Mouse (Mus musculus) megakaryocyte-erythroid progenitor cell, adult 5-6 weeks (primary cell): ENCODE measurements around the gene Prcp. TPM values are rescaled to one million over a fixed set of nuclear protein-coding genes. Genes with fewer than 3 reads are reported as not detected.
"Not testable (repeated sequence)": the region's sequence is repeated elsewhere in the genome, so short reads cannot be mapped to it uniquely, and the experiment has no call there.

ENCODE experiments used
- ATAC-seq: replicated peaks from 2 replicates; pipeline ENCODE4 v1.8.0; 2016; ENCODE audit warnings: mild to moderate bottlenecking, inconsistent platforms; ENCODE audit not compliant: severe bottlenecking, poor library complexity, low FRiP score, low TSS enrichment
- total RNA-seq, 2 experiments: library from RNA; stranded (forward) in 1 of 2; stranded (reverse) in 1 of 2; fragments of 200-1000, 215-1000 nt in 1 of 2; fragments of >200 nt in 1 of 2; fragmentation: Nextera tagmentation in 1 of 2; gene quantifications; 2 replicates each; pipeline ENCODE4 v1.2.3; 2014 to 2017

The Prcp gene
- total RNA-seq, 2 experiments from 2014 or later: 50.3 to 85.8 TPM

DNA sequence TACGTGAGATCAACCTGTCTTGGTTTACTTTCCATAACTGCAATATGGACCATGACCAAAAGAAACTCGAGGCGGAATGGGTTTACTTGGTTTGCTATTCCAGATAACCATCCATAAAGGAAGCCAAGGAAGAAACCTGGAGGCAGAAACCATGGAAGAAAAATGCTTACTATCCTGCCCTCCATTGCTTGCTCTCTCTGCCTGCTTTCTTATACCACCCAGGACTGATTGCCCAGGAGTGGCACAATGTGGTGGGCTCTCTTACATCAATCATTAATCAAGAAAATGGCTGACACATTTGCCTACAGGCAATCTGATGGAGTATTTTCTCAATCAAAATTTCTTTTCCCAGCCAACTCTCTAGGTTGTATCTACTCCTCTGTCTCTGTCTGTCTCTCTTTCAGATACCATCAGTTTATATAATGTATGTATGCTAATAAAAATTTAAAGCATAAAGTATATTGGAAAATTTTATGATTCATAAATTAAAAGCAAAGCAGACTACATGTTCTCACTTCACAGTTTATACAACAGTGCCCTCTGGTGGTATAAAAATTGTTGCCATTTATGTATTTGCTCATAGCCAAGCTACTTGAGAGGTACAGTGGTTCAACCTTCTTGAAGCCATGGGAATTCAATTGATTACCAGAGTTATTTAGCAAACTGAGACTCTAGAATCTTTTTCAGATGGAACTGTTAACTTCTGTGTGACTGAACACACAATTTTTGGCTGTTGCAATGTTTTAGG, 90.7 kb downstream of the Prcp start:
- ATAC-seq: peak; percentile 82

DNA sequence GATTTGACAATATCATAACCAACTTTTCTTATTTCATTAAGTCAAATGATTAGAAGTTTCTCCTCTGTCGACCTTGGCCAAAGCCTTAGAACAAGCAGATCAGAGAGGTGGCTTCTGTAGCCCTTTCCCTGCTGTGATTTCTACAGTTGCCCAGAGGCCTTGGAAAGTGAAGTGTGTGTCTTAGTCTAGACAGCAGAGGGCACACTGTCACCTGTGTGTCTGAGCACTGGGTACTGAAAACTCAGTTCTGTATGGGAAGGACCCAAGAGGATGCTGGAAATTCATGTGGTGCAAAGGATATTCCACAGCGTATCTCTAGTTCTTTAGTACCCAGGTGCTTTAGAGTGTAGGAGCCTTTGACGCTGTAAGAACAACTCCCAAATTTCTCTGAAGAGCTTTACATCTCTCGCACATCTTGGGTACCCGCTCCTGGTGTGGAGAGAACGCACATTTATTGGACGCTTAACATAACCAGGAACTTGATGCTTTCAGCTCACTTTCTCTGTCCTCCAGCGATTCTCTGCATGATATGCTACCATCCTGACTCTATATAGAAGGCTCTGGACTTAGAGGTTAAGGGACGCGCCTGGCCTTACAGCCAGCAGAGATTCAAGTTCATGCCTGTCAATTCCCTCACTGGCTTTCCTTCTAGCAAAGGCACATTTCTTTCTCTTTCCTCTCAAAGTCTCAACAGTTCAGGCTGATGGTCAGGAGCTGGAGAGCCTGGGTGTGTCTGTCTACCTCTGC, 93.3 kb downstream of the Prcp start:
- no peak for ATAC-seq

GRCm38 (mm10) chr7:92977429-92977828, 103.2 kb downstream of the Prcp start:
- ATAC-seq: no peak

DNA sequence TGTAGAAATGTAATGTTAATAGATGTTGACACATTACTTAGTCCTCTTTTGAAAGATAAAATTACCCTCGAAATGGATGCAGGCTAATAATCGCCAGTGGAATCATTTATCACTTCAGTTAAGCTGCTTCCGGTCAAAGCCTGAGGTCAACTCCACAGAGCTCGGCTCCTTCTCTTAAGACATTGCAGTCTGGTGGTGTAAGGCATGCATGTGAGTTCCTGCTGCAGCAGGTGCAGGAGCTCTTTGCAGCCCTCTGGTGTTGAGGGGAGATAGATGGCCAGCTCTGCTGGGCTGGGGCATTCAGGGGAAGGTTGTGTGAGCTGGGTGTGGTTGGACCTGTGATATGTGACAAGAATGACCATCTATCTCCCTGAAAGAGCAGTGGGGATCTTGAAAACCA, 104.0 kb downstream of the Prcp start:
- ATAC-seq: peak; percentile 63

DNA sequence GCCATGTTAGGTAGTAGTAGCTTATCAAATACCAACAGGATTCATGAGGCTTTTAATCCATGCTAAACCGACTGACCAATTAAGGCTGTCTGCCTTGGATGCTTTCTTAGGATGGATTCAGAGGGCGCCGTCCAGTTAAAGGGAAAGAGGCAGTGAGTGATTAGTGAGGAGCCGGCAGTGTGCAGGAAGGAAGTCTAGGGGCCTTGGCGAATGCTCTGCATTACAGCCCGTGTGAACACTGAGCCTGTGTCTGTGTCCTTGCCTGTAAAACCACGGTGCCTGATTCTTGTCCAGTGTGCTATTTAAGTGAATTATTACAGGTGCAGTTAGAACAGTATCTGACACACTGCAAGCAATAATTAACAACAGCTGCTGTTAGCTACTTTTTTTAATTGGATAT, 104.5 kb downstream of the Prcp start:
- not testable (repeated sequence) for ATAC-seq

DNA sequence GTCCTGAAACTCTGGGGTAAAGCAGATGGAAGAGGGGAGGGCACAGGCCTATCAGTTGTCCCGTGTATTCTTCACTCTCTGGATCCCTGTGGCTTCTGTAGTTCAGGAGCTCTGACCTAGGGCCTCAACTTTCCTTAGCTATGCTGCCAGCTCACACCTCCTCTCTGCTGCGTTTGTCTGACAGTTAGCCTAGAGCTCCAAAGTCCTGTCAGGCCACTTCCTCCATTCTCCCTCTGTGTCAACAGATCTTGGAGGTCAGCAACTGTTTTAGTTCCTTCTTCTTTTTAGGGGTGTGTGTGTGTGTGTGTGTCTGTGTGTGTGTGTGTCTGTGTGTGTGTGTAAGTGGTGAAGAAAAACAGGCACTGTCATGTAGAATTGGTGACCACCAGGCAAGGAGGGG, 106.5 kb downstream of the Prcp start:
- ATAC-seq: no peak

DNA sequence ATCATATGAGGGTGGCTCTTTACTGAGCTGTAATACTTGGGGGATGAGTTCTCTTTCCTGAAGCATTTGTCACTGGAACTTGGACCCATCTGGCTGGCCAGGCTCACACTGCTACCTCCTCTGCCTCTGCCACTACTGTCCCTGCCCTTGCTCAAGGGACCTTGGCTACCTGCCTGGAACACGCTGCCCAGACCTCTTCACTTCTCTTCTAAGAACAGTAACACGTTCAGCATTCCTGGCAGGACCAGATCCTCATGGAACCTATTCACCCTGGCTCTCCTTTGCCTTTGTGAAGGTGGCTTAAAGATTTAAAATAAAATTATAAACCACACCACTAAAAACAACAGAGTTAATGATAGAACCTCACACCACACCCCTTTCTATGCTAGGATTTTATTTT, 107.6 kb downstream of the Prcp start:
- no peak for ATAC-seq

Other genes with a start within 250 kb of the Prcp start
- 1.9 and 3.6 TPM in 2 replicates for gene Ankrd42, start 237.3 kb upstream of the Prcp start, total RNA-seq (2014; fragmentation: Nextera tagmentation)
- 0.85 and 1.9 TPM in 2 replicates for gene Ankrd42, start 237.3 kb upstream of the Prcp start, total RNA-seq (2017)
- 57.2 and 68.1 TPM in 2 replicates for gene Pcf11, start 204.5 kb upstream of the Prcp start, total RNA-seq (2014; fragmentation: Nextera tagmentation)
- 79.8 and 98.4 TPM in 2 replicates for gene Pcf11, start 204.5 kb upstream of the Prcp start, total RNA-seq (2017)
- gene Rab30, start 132.9 kb upstream of the Prcp start, total RNA-seq (2014; fragmentation: Nextera tagmentation): 0.46 and 0.67 TPM in 2 replicates
- 0.28 and 3.6 TPM in 2 replicates for gene Rab30, start 132.9 kb upstream of the Prcp start, total RNA-seq (2017)
- 22.1 and 22.7 TPM in 2 replicates for gene Ddias, start 223 bp upstream of the Prcp start, total RNA-seq (2014; fragmentation: Nextera tagmentation)
- gene Ddias, start 223 bp upstream of the Prcp start, total RNA-seq (2017): 25.2 and 25.9 TPM in 2 replicates
- gene Fam181b, start 205.4 kb downstream of the Prcp start, total RNA-seq (2014; fragmentation: Nextera tagmentation): not detected in 2 replicates
- not detected in 2 replicates for gene Fam181b, start 205.4 kb downstream of the Prcp start, total RNA-seq (2017)